Mouse (Mus musculus) layer of hippocampus, adult 18-20 months (tissue): ENCODE results near the gene Nell1. TPM values are rescaled to one million over a fixed set of nuclear protein-coding genes. Genes with fewer than 3 reads are reported as not detected.
A peak's percentile ranks its signal among the peaks of the same experiment; 100 is the strongest.
"Not testable (repeated sequence)": the region's sequence is repeated elsewhere in the genome, so short reads cannot be mapped to it uniquely, and the experiment has no call there.

Experiments
- DNase-seq, 2 experiments: peaks; one replicate each; pipeline ENCODE4 v3.0.0; 2022; ENCODE audit warnings: low spot score in 2 of 2
- long read RNA-seq: library from polyadenylated mRNA; stranded (forward); transcript quantifications from one replicate; pipeline ENCODE4 v2.0.0, GENCODE M21; 2021
- total RNA-seq, 2 experiments: library from RNA; stranded (reverse); gene quantifications; 2 replicates each; pipeline ENCODE4 v1.2.3; 2021

The Nell1 gene
- 10 to 100 TPM; 46.5 to 53.6 TPM for total RNA-seq
- long read RNA-seq, full-length matches to known transcripts, result 42 of 46 reads
- long read RNA-seq, partial matches to known transcripts, result 2 of 46 reads
- long read RNA-seq, other reads (novel, unspliced or antisense), result 2 of 46 reads

DNA sequence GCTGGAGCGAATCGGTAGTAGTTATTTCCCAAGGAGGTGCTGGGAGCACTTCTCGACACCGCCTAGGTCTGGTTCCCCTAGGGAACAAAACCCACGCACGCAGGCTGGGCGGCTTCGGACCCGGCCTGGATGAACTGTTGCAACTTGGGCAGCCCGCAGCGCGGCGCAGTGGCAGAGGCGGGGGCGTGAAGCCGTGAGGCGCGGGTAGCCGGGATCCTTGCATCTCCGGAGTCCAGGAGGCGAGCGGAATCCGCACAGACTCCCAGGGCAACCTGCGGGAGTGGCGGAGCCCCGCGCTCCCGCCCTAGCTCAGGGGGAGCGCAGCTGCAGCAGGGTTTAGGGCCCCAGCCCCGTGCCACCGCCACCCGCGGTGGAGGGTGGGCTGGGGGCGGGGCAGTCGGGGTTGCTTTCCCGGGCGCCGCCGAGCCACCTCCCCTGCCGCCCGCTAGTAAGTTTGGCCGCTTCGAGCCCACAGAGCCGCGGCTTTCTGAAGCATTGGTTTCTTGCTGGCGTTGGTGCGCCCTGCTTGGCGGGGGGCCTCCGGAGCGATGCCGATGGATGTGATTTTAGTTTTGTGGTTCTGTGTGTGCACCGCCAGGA is at the start of gene Nell1:
Gene Nell1 (plus strand): TSS at position 24 of the 600 bp plus-strand sequence.
- DNase-seq, result peak in 1 of 2 experiments; percentile 25

GRCm38 (mm10) chr7:49928571-49928970 is 46.1 kb upstream of the Nell1 start:
- DNase-seq, result no peak

DNA sequence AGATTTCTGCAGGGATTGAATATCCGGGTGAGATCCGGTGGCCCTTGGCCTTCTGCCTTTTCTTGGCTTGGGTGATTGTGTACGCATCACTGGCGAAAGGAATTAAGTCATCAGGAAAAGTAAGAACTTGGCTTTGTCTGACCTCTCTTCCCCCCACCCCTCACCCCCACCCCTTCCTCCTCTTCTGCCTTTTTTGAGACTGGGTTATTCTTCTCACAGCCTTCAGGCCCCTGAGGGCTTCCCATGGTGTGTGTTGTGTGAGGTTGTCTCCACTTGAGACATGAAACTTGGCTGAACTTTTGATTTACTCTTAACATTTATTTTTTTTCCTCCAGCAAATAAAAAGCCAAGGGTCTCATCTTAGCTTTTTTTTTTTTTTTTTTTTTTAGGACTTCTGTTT is 44.7 kb upstream of the Nell1 start:
- no peak for DNase-seq

- DNase-seq, result not testable (repeated sequence)
Observed at GRCm38 (mm10) chr7:49933386-49934115, 41.1 kb upstream of the Nell1 start.

- no peak for DNase-seq
Observed at GRCm38 (mm10) chr7:49936821-49937220, 37.8 kb upstream of the Nell1 start.

DNA sequence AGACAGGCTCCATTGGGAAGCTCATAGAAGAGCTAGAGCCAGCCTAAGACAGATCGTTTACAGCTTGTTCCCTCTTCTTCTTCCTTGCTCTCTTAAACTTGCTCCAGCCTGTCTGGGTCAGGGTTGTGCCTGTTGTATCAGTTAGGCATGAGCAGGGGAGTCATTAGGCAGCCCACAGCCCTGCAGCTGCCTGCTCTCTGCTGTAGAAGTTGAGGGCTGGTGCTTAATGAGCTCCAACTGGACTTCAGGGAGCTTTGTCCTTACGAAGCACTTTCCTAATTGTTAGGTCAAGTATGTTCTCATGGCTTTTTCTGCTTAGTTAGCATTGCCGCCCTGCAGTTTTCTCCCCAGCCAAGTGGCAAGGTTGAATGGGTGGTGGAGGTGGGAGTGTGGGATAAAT is 32.6 kb upstream of the Nell1 start:
- no peak for DNase-seq

DNA sequence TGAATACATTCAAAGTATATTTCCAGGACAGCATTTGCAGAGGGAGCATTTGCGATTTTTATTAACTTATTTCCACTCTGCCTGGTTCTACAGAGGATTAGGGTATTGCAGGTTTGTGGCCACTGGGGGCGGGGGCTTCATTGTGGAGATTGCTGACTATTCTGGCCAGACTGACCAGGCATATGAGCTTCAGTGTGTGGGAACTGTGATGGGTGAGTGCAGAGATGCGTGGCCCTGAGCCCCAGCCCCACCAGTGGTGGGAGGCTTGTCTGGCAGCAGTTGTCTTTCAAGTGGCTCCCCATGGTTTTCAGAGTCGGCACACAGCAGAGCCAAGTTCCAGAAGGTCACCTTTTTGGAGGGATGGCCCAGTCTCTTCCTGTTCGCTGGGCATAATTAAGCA is 32.2 kb upstream of the Nell1 start:
- no peak for DNase-seq

- DNase-seq, result no peak
Observed at GRCm38 (mm10) chr7:49946691-49947090, 28.0 kb upstream of the Nell1 start.

- peak in 1 of 2 experiments; percentile 75 for DNase-seq
Observed at GRCm38 (mm10) chr7:49953546-49954181, 21.0 kb upstream of the Nell1 start.

DNA sequence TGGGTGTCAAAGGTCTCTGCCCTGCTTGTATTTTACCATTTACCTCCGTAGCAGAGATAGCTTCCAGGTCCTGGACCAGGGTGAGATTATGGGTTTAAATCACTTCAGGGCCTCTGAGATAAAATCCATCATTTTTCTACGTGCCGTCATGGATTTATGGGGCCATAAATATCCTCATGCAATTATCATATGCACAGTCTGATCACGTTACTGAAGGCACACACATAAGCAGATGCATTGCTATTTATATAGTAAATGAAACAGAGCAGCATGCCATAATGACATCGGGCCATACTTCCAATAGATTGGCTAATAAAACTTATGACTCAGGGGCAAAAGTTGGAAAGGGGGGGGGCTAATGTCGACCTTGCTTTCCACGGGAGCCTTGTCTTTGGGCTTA is 19.8 kb upstream of the Nell1 start:
- no peak for DNase-seq

DNA sequence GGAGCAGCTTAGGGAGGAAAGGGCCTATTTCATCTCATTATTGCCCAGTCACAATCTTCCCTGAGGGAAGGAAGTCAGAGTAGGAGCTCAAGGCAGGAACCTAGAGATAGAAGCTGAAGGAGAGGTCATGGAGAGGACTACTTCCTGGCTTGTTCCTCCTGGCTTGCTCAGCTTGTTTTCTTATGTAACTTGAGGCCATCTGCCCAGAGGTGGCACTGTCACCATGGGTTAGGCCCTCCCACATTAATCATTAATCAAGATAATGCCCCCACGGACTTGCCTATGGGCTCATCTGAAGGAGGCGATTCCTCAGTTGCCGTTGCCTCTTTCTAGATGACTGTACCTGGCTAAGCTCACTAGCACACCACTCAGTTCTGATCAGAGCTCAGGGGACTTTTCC is 17.5 kb upstream of the Nell1 start:
- DNase-seq, result no peak

GRCm38 (mm10) chr7:49963764-49964163 is 10.9 kb upstream of the Nell1 start:
- DNase-seq, result no peak

GRCm38 (mm10) chr7:49969516-49969915 is 5.1 kb upstream of the Nell1 start:
- no peak for DNase-seq

DNA sequence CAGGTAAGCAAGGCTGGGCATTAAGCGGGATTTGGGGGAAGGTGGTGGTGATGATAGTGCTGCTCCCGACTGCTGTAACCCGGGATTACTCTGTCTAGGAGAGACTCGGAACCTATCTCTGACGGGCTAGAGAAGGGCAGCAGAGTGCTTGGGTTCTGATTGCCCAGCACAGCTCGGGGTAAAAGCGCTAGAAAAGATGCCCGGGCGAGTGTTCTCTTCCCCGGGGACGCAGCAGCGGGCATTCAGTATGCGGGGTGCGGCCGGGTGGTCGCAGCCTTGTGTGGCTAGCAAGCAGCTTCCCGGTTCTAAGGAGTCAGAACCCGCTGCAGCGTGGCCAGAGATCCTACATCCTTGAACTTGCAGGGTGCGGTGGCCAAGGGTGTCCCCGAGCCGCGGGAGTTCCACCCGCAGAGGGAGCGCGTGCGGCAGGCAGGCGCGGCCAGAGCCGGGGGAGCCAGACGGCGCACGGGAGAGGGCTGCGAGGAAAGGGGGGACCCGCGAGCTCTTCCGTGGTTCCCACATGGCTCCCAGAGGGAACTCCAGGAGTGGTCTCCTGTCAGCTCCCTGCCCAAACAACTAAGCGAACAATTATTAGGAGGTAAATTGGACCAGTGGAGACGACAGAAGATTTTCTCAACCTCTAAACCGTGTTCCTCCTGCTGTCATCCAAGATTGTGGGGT is 917 bp downstream of the Nell1 start:
- DNase-seq, result peak; percentile 27 to 54

DNA sequence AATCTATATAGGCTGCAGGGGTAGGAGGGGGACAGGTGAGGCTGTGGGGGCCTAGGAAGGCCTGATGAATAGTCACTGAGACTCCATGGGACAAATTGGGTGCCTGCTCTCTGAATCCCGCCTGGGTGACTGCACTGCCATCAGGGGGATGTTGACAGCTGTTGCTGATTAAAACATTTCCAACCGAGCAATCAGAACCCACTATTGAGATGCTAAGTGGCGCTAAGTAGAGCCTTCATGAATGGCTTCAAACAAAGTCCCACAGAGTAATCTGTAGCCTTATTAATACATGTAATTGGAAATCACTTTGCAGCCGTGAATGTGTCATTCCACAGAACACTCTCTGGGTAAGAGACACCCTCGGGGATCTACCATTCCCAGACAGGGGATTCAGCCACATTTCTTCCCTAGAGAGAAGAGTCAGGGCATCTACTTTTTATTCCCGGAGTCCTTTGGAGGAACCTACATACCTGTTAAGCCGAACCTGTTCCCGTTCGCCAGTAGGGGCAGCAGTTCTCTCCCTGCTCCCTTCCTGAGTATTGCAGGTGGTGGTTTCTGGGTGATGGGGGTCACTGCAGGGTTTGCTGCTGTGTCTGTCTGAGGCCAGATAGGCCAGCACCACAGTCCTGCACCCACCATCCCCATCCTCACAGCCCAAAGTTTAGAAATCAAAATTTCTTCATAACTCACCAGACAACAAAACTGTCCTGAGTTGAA is 7.0 kb downstream of the Nell1 start:
- no peak for DNase-seq

DNA sequence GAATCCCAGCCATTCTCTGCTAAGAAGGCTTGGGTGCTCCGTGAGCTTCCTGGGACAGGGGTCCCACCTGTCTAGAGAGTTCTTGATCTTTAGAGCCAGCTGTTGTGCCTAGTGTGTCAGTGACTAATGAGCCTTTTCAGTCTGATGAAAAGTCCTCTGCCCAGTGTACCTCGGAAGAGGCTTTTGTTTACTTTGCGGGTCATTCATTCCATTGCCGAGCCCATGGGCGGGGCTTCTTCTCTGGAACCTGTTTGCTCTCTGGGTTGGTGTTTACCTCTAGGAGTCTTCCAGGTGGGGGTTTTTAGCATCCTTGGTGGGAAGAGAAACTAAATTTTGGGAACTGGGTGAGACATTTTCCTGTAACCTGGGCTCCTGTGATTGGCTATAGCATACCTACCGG is 10.0 kb downstream of the Nell1 start:
- DNase-seq, result no peak

GRCm38 (mm10) chr7:49985947-49986346 is 11.3 kb downstream of the Nell1 start:
- DNase-seq, result no peak

GRCm38 (mm10) chr7:49999321-49999720 is 24.7 kb downstream of the Nell1 start:
- no peak for DNase-seq

GRCm38 (mm10) chr7:50005268-50005667 is 30.6 kb downstream of the Nell1 start:
- no peak for DNase-seq

GRCm38 (mm10) chr7:50035187-50036153 is 60.8 kb downstream of the Nell1 start:
- DNase-seq, result no peak
